Mouse (Mus musculus) left cerebral cortex, postnatal 4 days (tissue): ENCODE data around the gene Map3k4. TPM values are rescaled to one million over a fixed set of nuclear protein-coding genes. Genes with fewer than 3 reads are reported as not detected.

Experiments
- DNase-seq: peaks from one replicate; pipeline ENCODE4 v3.0.0-alpha.2; 2022
- intact Hi-C: fragments of 180-260 bp; cut with DNase I; formaldehyde crosslinking; loops from one replicate; pipeline ENCODE4 v1.15.1; 2025
- total RNA-seq, 2 experiments: library from RNA; stranded (reverse); gene quantifications; 2 replicates each; pipeline ENCODE4 v1.2.3; 2021

The Map3k4 gene
- total RNA-seq, 2 experiments from 2014 or later, result 43.0 to 44.1 TPM

DNA sequence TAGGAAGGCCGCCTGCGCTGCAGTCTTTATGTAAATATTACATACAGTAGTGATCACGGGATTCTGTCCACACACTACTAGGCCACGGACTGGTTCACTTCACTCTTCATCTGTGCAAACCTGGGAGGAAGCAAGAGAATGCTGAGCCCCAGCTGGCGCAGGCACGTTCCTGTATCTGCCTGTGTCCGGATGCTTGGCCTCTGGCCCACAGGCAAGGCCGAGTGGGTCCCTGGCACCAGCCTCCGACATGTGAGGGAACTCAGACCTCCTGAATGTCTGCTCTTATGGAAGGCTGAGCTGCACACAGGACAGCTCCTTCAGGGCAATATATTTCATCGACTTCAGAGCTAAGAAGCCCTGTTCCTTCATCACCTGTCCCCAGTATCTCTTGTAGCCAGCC, 90.6 kb downstream of the Map3k4 start:
- no peak for DNase-seq
- intact Hi-C loops, result loop anchor here (10.0 kb wide), 1 partner anchor 137 kb away; no protein-coding TSS in a partner anchor

DNA sequence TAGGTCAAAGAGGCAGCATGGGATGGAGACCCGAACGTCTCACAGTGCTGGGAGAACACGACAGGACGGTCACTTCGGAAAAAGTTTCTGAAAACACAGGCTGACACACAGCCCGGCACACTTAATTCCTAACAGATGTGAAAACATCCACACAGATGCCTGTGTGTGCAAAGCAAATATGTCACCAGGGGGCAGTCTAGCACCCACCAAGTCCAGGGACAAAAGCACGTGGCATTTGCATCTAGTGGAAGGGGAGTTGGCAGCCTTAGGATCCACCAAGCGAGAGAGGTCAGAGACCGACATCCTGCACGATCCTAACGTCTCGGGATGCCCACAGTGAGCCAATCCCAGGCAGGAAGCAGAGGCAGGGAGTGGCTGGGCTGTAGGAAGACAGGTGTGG, 92.0 kb downstream of the Map3k4 start:
- intact Hi-C loops, result loop anchor here (10.0 kb wide), 1 partner anchor 138 kb away; no protein-coding TSS in a partner anchor
- DNase-seq, result no peak

DNA sequence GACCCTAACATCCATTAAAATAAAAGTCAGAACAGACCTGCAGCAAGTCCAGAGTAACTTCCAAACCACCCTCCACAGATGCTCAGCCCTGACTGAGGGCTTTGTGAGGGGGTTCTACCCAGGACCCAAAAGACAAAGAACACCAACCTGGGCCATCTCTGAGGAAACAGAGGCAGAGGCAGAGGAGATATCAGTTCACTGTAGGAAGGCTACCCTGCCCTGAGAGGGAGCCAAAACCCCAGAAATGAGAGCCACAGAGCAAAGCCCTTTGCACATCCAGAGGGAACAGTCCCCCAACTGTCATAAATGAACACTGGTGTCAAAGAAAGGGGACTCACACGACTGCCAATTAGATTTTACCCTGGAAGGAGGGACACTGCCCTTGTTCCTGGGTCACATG, 93.4 kb downstream of the Map3k4 start:
- intact Hi-C loops, result loop anchor here (10.0 kb wide), 1 partner anchor 140 kb away; no protein-coding TSS in a partner anchor
- no peak for DNase-seq

DNA sequence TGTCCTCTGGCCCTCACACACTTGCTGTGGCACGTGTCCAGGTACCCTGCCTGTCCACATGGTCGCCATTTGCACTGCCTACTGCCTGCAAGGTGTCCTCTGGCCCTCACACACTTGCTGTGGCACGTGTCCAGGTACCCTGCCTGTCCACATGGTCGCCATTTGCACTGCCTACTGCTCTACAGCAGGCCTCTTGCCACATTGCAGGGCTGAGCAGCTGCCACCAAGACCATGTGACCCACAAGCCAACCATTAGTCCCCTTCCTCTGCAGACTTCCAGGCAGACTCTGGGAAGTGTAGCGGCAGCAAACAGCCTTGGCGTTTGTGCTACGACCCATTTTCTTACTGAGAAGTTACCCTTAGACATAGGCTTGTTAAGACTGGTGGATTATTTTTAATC, 94.0 kb downstream of the Map3k4 start:
- peak; percentile 79 for DNase-seq

DNA sequence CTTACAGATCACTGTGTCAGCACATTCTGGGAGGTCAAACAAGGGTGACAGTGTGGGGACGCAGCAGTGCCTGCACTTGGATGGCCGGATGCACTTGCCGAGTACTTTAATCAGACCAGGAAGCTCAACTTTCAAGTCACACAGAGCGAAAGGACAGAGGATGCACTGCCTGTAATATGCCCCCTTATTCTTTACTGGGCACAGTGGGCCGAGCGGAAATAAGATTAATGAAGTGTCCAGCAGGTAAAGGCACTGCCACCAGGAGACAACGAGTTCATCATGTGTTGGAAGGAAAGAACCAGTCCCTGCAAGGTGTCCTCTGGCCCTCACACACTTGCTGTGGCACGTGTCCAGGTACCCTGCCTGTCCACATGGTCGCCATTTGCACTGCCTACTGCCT, 94.5 kb downstream of the Map3k4 start:
- intact Hi-C loops, result loop anchor here (10.0 kb wide), 1 partner anchor 141 kb away; no protein-coding TSS in a partner anchor
- DNase-seq, result no peak

More for the DNA sequence above, 94.0 kb downstream of the Map3k4 start:
- intact Hi-C loops, result loop anchor here (10.0 kb wide), 1 partner anchor 140 kb away; no protein-coding TSS in a partner anchor

DNA sequence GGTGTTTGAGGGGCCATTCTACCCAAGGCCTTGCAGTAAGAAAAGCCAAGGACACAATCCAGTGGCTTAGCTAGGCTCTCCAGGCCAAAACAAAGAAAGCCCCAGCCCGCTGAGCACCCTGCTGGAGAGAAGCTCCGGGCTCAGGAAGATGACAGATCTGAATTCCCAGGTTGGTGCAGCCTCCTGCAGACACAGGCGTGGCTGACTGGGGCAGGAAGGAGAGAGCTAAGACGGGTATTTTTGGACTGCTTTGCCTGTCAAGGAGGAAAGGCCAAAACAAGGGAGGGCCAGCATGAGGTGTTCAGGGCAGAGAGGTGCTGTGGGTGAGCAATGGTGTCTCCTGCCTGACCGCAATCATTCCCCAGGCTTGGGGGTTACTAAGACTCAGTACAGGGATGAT, 94.9 kb downstream of the Map3k4 start:
- intact Hi-C loops, result loop anchor here (10.0 kb wide), 1 partner anchor 141 kb away; no protein-coding TSS in a partner anchor
- DNase-seq, result no peak

DNA sequence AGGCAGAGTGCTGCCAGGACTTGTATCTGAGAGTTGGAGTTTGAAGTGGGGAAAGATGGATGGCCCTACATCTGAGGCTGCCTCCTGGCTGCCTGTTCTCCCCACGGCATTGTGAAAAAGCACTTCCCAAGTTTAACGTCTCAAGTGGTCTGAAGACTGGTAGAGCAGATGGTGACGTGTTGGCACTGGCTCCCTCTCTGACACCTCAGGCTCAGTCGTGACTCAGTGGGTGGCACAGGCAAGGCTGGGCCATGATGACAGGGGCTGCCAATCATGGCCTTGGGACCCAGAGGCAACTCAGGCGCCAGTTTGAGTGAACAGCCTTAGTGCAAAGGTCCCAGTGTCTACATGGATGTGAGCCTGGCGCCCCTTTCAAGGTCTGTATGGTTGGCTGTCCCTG, 96.7 kb downstream of the Map3k4 start:
- intact Hi-C loops, result loop anchor here (10.0 kb wide), 1 partner anchor 143 kb away; no protein-coding TSS in a partner anchor
- DNase-seq, result peak; percentile 71

DNA sequence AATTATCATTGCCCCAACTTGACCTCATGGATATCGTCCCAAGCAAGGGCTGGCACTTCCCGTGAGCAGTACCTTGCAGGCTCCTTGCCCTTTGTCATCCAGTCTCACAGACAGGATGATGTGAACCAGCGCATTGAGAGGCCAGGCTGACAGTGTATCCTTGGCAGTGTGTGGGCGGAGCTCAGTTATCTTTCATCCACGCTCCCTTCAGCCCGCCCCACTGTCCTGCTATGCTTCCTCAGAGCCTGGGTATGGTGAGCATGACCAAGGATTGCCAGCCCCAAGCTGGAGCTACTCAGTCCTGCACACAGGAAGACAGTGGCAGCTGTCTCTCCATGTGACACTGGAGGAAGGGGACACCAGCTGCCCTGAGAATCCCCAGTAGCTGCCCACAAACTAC, 102.4 kb downstream of the Map3k4 start:
- intact Hi-C loops, result no loop called here
- no peak for DNase-seq

DNA sequence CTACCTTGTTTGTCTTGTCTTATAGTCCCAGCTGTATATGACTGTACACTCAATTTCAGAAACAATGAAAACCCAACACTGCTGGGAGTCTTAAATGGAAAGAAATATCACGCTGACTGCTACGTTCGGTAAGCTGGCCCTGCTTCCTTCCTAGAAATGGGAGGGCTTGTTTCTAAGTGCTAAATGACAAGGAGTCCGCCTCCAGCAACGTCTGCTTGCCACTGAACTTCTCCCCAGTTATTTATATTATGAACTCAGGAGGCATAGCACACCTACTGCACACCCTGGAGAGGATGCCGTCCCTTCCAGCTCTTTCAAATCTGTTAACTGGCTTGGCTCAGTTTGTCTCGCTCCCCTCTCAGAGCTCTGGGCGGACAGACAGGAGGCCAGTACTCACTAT, 105.2 kb downstream of the Map3k4 start:
- no peak for DNase-seq
- intact Hi-C loops, result loop anchor here (5.0 kb wide), 1 partner anchor 96 kb away; the partner anchor contains the start of gene Agpat4

DNA sequence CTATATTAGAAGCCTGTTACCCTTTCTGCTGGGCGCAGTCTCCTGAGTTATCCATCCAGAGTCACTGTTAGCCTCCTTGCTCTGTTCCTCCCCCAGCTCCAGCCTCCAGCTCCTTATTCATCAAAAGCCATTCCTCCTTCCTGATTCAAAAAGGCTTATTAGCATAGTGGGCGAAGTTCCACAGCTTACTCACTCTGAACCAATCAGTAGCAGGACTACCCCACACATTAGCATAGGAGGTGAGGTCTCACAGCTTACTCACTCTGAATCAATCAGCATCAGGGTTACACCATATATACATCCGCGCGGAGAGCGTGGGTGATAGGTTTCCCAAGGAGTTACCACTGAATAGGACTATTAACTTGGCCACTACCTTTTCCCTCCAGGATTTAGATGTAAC, 106.3 kb downstream of the Map3k4 start:
- no peak for DNase-seq
- intact Hi-C loops, result loop anchor here (5.0 kb wide), 1 partner anchor 95 kb away; the partner anchor contains the start of gene Agpat4

DNA sequence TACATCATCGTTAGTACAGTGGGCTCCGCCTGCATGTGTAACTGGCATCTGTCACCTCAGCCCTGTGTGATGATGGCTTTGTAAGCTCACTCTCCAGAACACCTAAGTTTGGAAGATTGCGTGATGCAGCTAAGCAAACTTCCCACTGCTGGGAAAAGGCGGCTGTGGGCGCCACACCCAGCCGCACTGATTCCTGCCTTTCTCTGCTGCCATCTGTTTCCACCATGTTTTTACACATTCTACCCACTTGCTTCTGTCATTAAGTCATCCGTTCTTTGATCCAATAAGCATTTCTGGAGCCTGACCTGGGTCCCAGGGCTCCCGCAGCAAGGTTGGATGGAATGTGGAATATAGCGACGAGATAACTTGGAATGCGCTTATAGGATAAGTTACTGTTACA, 106.7 kb downstream of the Map3k4 start:
- DNase-seq, result no peak
- intact Hi-C loops, result loop anchor here (2.0 to 5.0 kb wide), 2 partner anchors 95 to 173 kb away; partner anchors contain the start of gene Agpat4

DNA sequence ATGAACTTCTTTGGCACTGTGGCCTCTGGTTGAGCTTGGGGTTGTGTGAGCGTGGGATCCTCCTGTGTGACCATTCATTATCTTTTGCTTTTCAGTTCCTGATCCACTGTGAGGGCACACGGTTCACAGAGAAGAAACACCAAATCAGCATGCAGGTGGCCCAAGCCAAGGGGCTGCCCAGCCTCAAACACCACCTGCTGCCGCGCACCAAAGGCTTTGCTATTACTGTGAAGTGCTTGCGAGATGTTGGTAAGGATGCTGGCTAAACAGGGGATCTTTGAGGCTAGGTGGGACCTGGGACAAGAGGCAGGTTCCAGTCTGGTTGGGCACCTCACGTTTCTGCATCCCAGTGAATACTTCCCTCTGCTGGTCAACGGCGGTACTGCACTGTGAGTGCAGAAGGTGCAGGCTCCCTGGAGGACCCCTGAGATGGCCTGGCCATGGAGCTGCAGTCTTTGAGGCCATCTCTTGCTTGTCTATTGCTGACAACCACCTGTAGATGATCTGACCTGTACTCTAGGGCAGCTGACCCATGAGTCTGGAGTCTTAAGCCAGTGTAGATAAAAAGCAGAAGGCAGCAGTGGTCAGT, 108.0 kb downstream of the Map3k4 start:
- peak; percentile 90 for DNase-seq
- intact Hi-C loops, result loop anchor here (2.0 to 5.0 kb wide), 2 partner anchors 93 to 172 kb away; partner anchors contain the start of gene Agpat4

DNA sequence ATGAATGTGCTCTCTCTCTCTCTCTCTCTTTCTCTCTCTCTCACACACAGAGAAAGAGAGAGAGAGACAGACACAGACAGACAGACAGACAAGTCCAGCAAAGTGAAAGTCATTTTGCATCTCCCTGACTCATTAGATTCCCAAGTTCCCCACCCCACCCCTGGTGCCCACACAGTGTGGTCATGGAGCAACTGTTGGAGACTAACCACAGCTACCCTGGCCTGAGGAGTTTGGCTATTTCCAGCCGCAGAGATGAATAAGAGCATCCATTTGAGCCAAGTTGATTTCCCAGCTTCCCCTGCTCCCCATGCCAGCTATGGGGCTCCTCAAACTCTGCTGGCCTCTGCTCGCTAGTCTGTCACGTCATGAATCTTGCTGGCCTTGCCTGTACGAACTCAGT, 109.1 kb downstream of the Map3k4 start:
- intact Hi-C loops, result no loop called here

DNA sequence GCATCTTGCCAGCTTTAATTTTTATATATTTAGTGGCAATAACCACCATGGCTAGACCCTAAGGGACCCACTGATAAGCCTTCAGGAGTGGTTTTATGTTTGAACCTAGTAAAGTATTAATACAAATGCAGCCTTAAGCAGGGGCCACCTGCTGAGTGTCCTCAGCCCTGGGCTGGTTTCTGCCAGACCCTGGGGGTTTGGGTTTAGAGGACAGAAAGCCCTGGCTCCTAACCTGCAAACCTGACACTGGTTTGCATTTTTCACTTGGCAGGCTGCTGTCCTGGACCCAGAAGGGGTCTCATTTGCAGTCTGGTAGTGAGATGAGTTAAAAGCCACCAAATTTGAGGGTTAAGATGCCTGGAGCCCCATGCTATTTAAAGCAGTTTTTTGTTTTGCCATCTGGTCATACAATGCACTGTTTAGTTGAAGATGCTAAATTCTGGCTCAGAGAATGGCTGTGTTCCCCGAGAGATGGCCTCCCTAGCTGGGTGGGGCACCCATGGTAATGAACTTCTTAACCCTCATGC, 111.5 kb downstream of the Map3k4 start:
- no peak for DNase-seq
- intact Hi-C loops, result no loop called here

More for the DNA sequence above, 109.1 kb downstream of the Map3k4 start:
- no peak for DNase-seq

DNA sequence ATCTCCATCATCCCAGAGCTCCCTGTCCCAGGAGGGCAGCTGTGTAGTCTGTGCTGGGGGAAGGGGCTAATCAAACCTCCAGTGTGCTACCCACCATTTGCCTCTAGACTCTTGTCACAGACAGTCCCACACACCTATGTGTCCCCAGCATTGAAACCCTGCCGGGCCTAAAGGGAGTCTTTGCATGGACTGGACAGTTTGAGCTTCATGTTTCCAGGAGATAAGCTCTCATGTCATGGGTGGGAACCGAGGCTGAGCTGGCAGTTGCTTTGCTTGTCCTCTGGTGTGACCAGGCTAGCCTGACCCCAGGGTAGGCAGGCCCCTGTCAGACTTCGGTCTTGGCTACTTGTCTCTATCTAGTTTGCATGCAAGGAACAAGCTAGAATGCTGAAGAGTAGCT, 112.3 kb downstream of the Map3k4 start:
- DNase-seq, result no peak
- intact Hi-C loops, result no loop called here

DNA sequence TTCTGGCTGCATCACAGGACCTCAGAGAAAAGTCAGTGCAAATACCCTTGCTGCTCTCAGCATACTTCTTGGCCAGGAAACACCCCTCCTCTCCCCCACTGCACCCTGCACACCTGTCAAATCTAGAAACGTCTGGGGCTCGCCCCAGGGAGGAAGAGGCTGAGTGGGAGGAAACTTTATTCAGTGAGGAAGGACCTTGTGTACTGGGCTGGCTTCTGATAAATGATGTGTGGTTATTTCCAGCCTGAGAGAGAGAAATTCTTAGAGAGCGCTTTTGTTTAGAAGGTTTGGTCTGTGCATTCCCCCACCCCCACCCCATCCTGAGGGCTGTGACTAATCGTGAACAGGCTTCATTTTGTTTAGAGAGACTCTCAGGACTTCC, 112.9 kb downstream of the Map3k4 start:
- DNase-seq, result no peak
- intact Hi-C loops, result no loop called here

DNA sequence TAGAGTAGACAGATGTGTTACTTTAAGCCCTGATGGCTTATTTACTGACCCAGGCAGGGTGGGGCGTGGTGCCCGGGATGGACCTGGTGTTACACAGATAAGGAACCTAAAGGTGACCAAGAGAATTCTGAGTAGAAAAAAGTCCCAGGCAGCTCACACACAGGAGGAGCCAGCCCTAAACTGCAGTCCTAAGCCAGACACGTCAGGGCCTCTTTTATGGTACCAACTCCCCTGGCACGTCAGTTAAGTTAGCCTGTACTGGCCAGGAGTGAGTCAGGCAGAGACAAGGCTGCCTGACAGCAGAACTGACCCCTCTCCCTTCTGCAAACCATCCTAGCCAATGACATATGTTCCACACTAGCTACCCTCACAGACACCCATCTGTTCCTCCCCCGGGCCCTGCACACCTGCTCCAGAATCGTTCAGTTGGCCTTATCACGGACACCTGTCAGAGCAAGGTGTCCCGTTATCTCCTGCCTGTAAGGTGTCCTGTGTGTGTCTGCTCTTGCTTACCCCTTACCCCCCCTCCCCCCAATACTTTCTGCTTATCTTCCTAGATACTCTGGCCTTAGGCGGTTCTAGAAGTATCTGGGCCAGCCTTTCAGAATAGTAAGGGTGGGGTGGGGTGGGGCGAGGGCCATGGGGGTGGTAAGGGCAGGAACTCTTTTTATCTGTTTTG, 113.4 kb downstream of the Map3k4 start:
- intact Hi-C loops, result no loop called here

DNA sequence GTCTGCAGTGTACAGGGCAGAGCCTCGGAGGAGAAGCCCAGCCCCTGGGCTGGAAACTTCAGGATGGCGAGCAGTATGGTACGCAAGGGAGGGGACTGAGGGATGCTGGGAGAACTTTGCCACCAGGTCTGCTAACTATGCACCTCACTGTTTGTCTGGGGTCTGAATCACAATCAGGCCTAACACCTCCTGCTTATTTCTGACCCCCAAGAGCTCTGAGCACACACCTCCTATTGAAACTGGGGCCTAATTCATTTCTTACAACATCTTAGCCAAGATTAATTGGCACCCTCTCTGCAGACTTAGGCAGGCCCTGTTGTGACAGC, 113.9 kb downstream of the Map3k4 start:
- intact Hi-C loops, result no loop called here

More for the DNA sequence above, 113.4 kb downstream of the Map3k4 start:
- DNase-seq, result no peak

DNA sequence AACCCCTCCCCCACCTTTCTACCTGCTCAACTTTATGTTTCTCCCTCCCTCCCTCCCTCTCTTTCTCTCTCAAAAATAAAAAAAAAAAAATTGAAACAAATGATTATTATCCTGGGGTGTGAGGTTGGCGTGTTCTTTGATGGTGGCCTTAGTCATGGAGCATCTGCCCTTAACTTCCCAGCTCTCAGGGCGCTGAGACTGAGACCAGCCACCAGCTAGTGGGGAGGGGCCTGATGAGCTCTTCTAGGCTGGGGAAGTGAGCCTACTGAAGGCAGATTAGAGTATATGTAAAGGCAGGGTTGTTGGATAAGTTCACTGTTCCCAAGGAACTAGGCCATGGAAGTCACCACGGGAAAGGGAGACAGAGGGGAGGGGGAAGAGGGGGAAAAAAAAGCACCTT, 114.3 kb downstream of the Map3k4 start:
- intact Hi-C loops, result no loop called here
- no peak for DNase-seq

More for the DNA sequence above, 113.9 kb downstream of the Map3k4 start:
- no peak for DNase-seq

DNA sequence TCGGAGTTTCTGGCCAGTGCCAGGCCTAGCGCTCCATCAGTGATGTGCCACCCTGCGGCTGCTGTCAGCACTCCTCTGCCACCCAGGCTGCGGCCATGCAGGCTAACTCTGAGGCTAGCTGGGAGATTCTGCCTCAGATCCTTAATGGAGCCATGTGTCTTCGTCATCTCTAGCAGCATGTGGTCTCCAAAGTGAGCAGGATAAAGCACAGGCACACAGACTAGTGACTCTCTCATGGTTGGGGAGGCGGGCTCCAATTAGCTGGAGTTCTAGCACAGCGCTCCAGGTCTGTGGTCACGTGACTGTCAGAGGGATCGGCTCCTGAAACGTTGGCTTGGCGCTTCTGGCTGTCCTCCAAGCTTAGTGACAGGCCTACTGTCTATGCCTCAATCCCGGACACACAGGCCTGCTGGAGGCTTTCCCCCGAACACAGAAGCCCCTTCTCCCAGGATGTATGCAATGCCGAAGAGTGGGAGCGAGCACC, 115.1 kb downstream of the Map3k4 start:
- intact Hi-C loops, result no loop called here
- DNase-seq, result peak; percentile 82

DNA sequence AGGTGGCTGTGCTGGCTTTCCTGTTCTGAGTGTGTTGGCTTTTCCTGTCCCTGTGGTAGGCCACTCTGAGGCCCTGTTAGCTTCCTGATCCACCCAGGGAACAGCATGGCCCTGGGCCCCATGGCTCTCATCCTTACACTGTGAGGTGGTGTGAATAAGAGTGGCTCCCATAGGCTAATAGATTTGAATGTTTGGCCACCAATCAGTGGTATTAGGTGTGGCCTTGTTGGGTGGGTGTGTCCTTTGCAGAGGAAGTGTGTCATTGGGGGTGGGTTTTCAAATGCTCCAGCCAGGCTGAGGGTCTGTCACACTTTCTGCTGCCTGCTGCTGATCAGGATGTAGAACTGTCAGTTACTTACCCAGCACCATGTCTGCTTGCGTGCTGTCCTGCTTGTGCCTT, 117.5 kb downstream of the Map3k4 start:
- intact Hi-C loops, result no loop called here
- DNase-seq, result no peak

DNA sequence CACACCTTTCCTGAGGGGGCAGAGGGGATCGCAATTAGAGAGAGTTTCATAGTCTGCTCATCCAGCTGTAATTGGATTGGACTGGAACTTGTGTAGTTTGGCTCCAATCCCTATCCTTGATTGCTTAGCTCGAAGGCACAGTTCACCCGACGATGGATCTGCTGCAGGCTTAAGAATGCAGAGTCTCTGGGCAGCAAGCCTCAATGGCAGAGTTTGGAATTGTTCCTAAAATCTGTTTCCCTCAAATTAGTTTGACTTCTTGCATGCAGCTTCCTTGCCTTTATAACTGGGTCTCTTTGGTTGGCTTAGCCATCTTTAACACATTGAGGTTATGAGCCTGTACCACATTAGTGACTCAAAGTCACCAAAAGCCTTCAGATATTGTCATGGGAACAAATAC, 118.7 kb downstream of the Map3k4 start:
- DNase-seq, result no peak

More for the DNA sequence above, 118.7 kb downstream of the Map3k4 start:
- intact Hi-C loops, result no loop called here
